27 mouse cellular contexts compared by ENCODE assay signal in genomic region chr3:37550594-37550993, GRCm38 (mm10).
DNase-seq lines count a peak whose midpoint lies in the region; ATAC-seq and TF ChIP-seq lines count a peak whose summit lies in the region.
"Had no signal": no experiment of that assay in that cellular context is flagged by ENCODE, and none has a peak within 500 bp of the region (broad histone marks: within the 10 kb centered on the region; RNA-seq: fewer than 3 reads in every experiment).

No protein-coding gene starts in this region.

- no peak overlapping the region for H3K9ac ChIP-seq in MEL (ENCODE audit: control insufficient read depth, low read depth, low read length, poor library complexity, severe bottlenecking)
- H3K9ac ChIP-seq in liver, embryonic 13.5 days: peak overlapping the region; percentile 57
- peak overlapping the region; percentile 54 for H3K9ac ChIP-seq in liver, embryonic 16.5 days (ENCODE audit: low read depth, low read length)
- H3K9ac ChIP-seq in midbrain, embryonic 15.5 days: no peak overlapping the region
- H3K9ac ChIP-seq: embryonic facial prominence, embryonic 13.5 days; forebrain, embryonic 12.5 days; forebrain, embryonic 15.5 days; heart, embryonic 13.5 days; hindbrain, embryonic 15.5 days had no signal

- H3K79me2 ChIP-seq in MEL (ENCODE audit: control insufficient read depth, insufficient read depth, low read length, poor library complexity): no peaks in the 10 kb centered on the region; the same call in 1 of the 2 replicates

- DNase-seq in MEL (ENCODE audit: low read depth, low spot score): no peak
- DNase-seq in liver: peak; percentile 49
- no peak for DNase-seq in liver, embryonic 13.5 days
- no peak for DNase-seq in retina, postnatal 1 day
- no peak for DNase-seq in left cerebral cortex, postnatal 36 days (ENCODE audit: low spot score in 2 of 2)
- DNase-seq: adrenal gland, adult 2 months; adrenal gland, postnatal 14 days; B cell, adult 2 months; cerebellum, adult 11 months; cerebellum, adult 2 months; cerebellum, postnatal 10 days; cerebellum, postnatal 36 days; embryo, embryonic 11 days; gastrocnemius, postnatal 25 days; heart, adult 18-20 months; heart, postnatal 14 days; heart, postnatal 4 days had no signal

- peak overlapping the region; percentile 16; the same call in 1 of the 2 replicates for H3K27ac ChIP-seq in MEL (ENCODE audit: control insufficient read depth, low read depth, low read length)
- H3K27ac ChIP-seq in liver, embryonic 13.5 days: peak overlapping the region; percentile 94
- H3K27ac ChIP-seq in liver, embryonic 16.5 days (ENCODE audit: low read length): peak overlapping the region; percentile 95
- H3K27ac ChIP-seq in midbrain, embryonic 15.5 days: no peak overlapping the region
- H3K27ac ChIP-seq: embryonic facial prominence, embryonic 10.5 days; embryonic facial prominence, embryonic 13.5 days; forebrain, embryonic 12.5 days; forebrain, embryonic 15.5 days; heart, embryonic 13.5 days; hindbrain, embryonic 15.5 days had no signal

- no peak for TF ChIP-seq EP300 in MEL (IDR thresholded peaks at IDR 0.05; ENCODE audit: low read depth in 1 of 2, low read length in 2 of 2)

- no peaks in the 10 kb centered on the region for H3K9me3 ChIP-seq in MEL (replicated peaks; ENCODE audit: insufficient read depth, low read length)
- no peaks in the 10 kb centered on the region for H3K9me3 ChIP-seq in liver, embryonic 13.5 days (replicated peaks)
- no peaks in the 10 kb centered on the region for H3K9me3 ChIP-seq in liver, embryonic 16.5 days (replicated peaks; ENCODE audit: control insufficient read depth, low read length)
- H3K9me3 ChIP-seq in midbrain, embryonic 15.5 days: no peaks in the 10 kb centered on the region
- H3K9me3 ChIP-seq: embryonic facial prominence, embryonic 10.5 days; embryonic facial prominence, embryonic 13.5 days; forebrain, embryonic 12.5 days; forebrain, embryonic 15.5 days; G1E; heart, embryonic 13.5 days; hindbrain, embryonic 15.5 days had no signal

- peaks cover 16 to 46% of the 10 kb centered on the region in 2 experiments for H3K4me1 ChIP-seq in MEL (ENCODE audit: control insufficient read depth in 1 of 2, insufficient read depth in 2 of 2, low read length in 2 of 2)
- peaks cover 82% of the 10 kb centered on the region for H3K4me1 ChIP-seq in liver, embryonic 13.5 days (replicated peaks)
- H3K4me1 ChIP-seq in liver, embryonic 16.5 days (ENCODE audit: control insufficient read depth, low read depth, low read length): peaks cover 49% of the 10 kb centered on the region
- no peaks in the 10 kb centered on the region for H3K4me1 ChIP-seq in midbrain, embryonic 15.5 days
- H3K4me1 ChIP-seq: embryonic facial prominence, embryonic 10.5 days; embryonic facial prominence, embryonic 13.5 days; forebrain, embryonic 12.5 days; forebrain, embryonic 15.5 days; heart, embryonic 13.5 days; hindbrain, embryonic 15.5 days had no signal

- peaks cover 0 to 52% of the 10 kb centered on the region in 2 experiments; a peak in 2 of 4 replicates for H3K36me3 ChIP-seq in MEL (ENCODE audit: control insufficient read depth in 1 of 2, insufficient read depth in 2 of 2, low read length in 2 of 2)
- no peaks in the 10 kb centered on the region for H3K36me3 ChIP-seq in liver, embryonic 13.5 days
- H3K36me3 ChIP-seq in liver, embryonic 16.5 days (ENCODE audit: control insufficient read depth, insufficient read depth): no peaks in the 10 kb centered on the region
- no peaks in the 10 kb centered on the region for H3K36me3 ChIP-seq in midbrain, embryonic 15.5 days (replicated peaks)
- H3K36me3 ChIP-seq: embryonic facial prominence, embryonic 10.5 days; embryonic facial prominence, embryonic 13.5 days; forebrain, embryonic 12.5 days; forebrain, embryonic 15.5 days; heart, embryonic 13.5 days; hindbrain, embryonic 15.5 days had no signal

- no peak for TF ChIP-seq POLR2A in MEL (IDR thresholded peaks at IDR 0.05; ENCODE audit: control insufficient read depth in 1 of 2, insufficient read depth in 1 of 2, low read depth in 1 of 2, low read length in 2 of 2, poor library complexity in 1 of 2)

- H3K4me3 ChIP-seq in MEL (ENCODE audit: control insufficient read depth in 1 of 2, insufficient read depth in 1 of 2, low read depth in 2 of 2, low read length in 2 of 2): peak overlapping the region in 1 of 2 experiments; percentile 11; a peak in 1 of 4 replicates
- H3K4me3 ChIP-seq in liver, embryonic 13.5 days (replicated peaks): no peak overlapping the region
- no peak overlapping the region for H3K4me3 ChIP-seq in liver, embryonic 16.5 days (ENCODE audit: low read depth, low read length)
- no peak overlapping the region for H3K4me3 ChIP-seq in midbrain, embryonic 15.5 days
- H3K4me3 ChIP-seq: embryonic facial prominence, embryonic 10.5 days; embryonic facial prominence, embryonic 13.5 days; forebrain, embryonic 12.5 days; forebrain, embryonic 15.5 days; heart, embryonic 13.5 days; hindbrain, embryonic 15.5 days had no signal

- 12% methylated on average over 1 of the region's 1 CpGs for WGBS in liver, embryonic 13.5 days (ENCODE audit: insufficient replicate concordance)
- WGBS in liver, embryonic 16.5 days (ENCODE audit: insufficient replicate concordance): 15% methylated on average over 1 of the region's 1 CpGs
- WGBS in midbrain, embryonic 15.5 days: 49% methylated on average over 1 of the region's 1 CpGs

- no peak for TF ChIP-seq CTCF in MEL (IDR thresholded peaks at IDR 0.05 in 2 of 3, conservative IDR thresholded peaks at IDR 0.05 in 1 of 3; ENCODE audit: control insufficient read depth in 1 of 3, insufficient read depth in 1 of 3, low read depth in 2 of 3, low read length in 3 of 3, poor library complexity in 1 of 3, severe bottlenecking in 1 of 3)

- intact Hi-C loops in left cerebral cortex, postnatal 36 days (cut with DNase I): no loop called here

- TF ChIP-seq RAD21 in MEL (IDR thresholded peaks at IDR 0.05; ENCODE audit: low read depth, low read length): no peak

- peak; percentile 67 for ATAC-seq in liver, embryonic 13.5 days (ENCODE audit: low read depth)
- ATAC-seq in liver, embryonic 16.5 days (ENCODE audit: low read depth): peak; percentile 61
- ATAC-seq in midbrain, embryonic 15.5 days (replicated peaks): no peak
- ATAC-seq: forebrain, embryonic 15.5 days had no signal

- no peaks in the 10 kb centered on the region for H3K27me3 ChIP-seq in MEL (ENCODE audit: control insufficient read depth in 1 of 2, insufficient read depth in 2 of 2, low read length in 2 of 2)
- H3K27me3 ChIP-seq in liver, embryonic 13.5 days: no peaks in the 10 kb centered on the region
- H3K27me3 ChIP-seq in liver, embryonic 16.5 days (ENCODE audit: control insufficient read depth, insufficient read depth, low read depth, low read length): no peaks in the 10 kb centered on the region
- H3K27me3 ChIP-seq in midbrain, embryonic 15.5 days (replicated peaks): no peaks in the 10 kb centered on the region
- H3K27me3 ChIP-seq: CH12.LX; embryonic facial prominence, embryonic 13.5 days; forebrain, embryonic 12.5 days; forebrain, embryonic 15.5 days; heart, embryonic 13.5 days; hindbrain, embryonic 15.5 days had no signal

- peak overlapping the region; percentile 15 for H3K4me2 ChIP-seq in liver, embryonic 13.5 days
- H3K4me2 ChIP-seq in liver, embryonic 16.5 days (ENCODE audit: low read depth, low read length): peak overlapping the region; percentile 30; the same call in 1 of the 2 replicates
- no peak overlapping the region for H3K4me2 ChIP-seq in midbrain, embryonic 15.5 days
- H3K4me2 ChIP-seq: embryonic facial prominence, embryonic 13.5 days; forebrain, embryonic 12.5 days; forebrain, embryonic 15.5 days; heart, embryonic 13.5 days; hindbrain, embryonic 15.5 days had no signal

TF ChIP-seq in MEL, 35 proteins besides CTCF, POLR2A, EP300 and RAD21:
- TF ChIP-seq USF1 (IDR thresholded peaks at IDR 0.05; ENCODE audit: low read depth, low read length) (no peak), ZKSCAN1 (IDR thresholded peaks at IDR 0.05; ENCODE audit: low read depth, low read length) (no peak), SIN3A (IDR thresholded peaks at IDR 0.05; ENCODE audit: low read length) (no peak)

Comparison
In these comparisons a context has a peak if more than half of its experiments do, and no peak if none do; other contexts are left out.
1. H3K9ac ChIP-seq: peak in liver, embryonic 13.5 days (single experiment) and liver, embryonic 16.5 days (single experiment); none in MEL (single experiment) and midbrain, embryonic 15.5 days (single experiment).